Mouse (Mus musculus) hindbrain, postnatal 0 days (tissue): ENCODE results near the gene Dnase1l3. TPM values are rescaled to one million over a fixed set of nuclear protein-coding genes. Genes with fewer than 3 reads are reported as not detected.

Experiments used
- ATAC-seq: fragments of 200-750 bp; cut with Nextera tagmentation; 2 replicates; pipeline ENCODE4 v1.8.0; 2017; ENCODE audit warnings: mild to moderate bottlenecking, moderate TSS enrichment, moderate library complexity
- DNase-seq: peaks from one replicate; pipeline ENCODE4 v3.0.0-alpha.2; 2015; ENCODE audit warnings: low spot score
- H3K27ac ChIP-seq: fragments of 300-500 bp; sonication (generic); 2 replicates; pipeline ENCODE4 v1.5.1; 2014; ENCODE audit warnings: mild to moderate bottlenecking
- H3K27me3 ChIP-seq: fragments of 300-500 bp; sonication (generic); 2 replicates; pipeline ENCODE4 v1.6.1; 2014; ENCODE audit warnings: low read length, mixed read lengths; ENCODE audit not compliant: insufficient read depth
- H3K36me3 ChIP-seq: fragments of 300-500 bp; sonication (generic); 2 replicates; pipeline ENCODE4 v1.6.1; 2014; ENCODE audit warnings: low read length, mixed read lengths; ENCODE audit not compliant: insufficient read depth
- H3K4me1 ChIP-seq: fragments of 300-500 bp; sonication (generic); 2 replicates; pipeline ENCODE4 v1.6.1; 2014; ENCODE audit warnings: antibody characterized with exemption, low read length, mixed read lengths; ENCODE audit not compliant: insufficient read depth
- H3K4me2 ChIP-seq: fragments of 300-500 bp; sonication (generic); 2 replicates; pipeline ENCODE4 v1.6.1; 2014; ENCODE audit warnings: low read depth, mild to moderate bottlenecking, low read length, moderate library complexity, mixed read lengths
- H3K4me3 ChIP-seq: fragments of 300-500 bp; sonication (generic); 2 replicates; pipeline ENCODE4 v1.5.1; 2014; ENCODE audit warnings: low read length
- H3K9ac ChIP-seq: fragments of 300-500 bp; sonication (generic); replicated peaks from 2 replicates; pipeline ENCODE4 v1.6.1; 2014; ENCODE audit warnings: mild to moderate bottlenecking, low read length, moderate library complexity, mixed read lengths
- H3K9me3 ChIP-seq: fragments of 300-500 bp; sonication (generic); 2 replicates; pipeline ENCODE4 v1.6.1; 2016; ENCODE audit warnings: low read length, mixed read lengths
- CTCF ChIP-seq: IDR thresholded peaks from 2 replicates; pipeline ENCODE4 v1.5.1; 2016; ENCODE audit warnings: antibody characterized with exemption, control low read depth, low read depth
- WGBS: fragments of 180-500 bp; shearing (Covaris S2); extraction: QIAGEN DNeasy Blood & Tissue Kit; methylation state at CpG from one replicate; pipeline ENCODE4 v1.1.7; 2014; 5-methylcytosine and 5-hydroxymethylcytosine counted together
- polyA plus RNA-seq: library from polyadenylated mRNA; unstranded; fragments of >200 nt; fragmentation: Nextera tagmentation; extraction: Ambion mirVana; gene quantifications from 2 replicates; pipeline ENCODE4 v1.2.1, GENCODE M21; 2015
- total RNA-seq: library from RNA; depleted of rRNA; stranded (reverse); fragments of >200 nt; gene quantifications from 2 replicates; pipeline ENCODE4 v1.2.3, GENCODE M21; 2014

Gene Dnase1l3
- total and polyA plus RNA-seq, 2 experiments from 2014 or later: 0.09 TPM; not detected in 1

DNA sequence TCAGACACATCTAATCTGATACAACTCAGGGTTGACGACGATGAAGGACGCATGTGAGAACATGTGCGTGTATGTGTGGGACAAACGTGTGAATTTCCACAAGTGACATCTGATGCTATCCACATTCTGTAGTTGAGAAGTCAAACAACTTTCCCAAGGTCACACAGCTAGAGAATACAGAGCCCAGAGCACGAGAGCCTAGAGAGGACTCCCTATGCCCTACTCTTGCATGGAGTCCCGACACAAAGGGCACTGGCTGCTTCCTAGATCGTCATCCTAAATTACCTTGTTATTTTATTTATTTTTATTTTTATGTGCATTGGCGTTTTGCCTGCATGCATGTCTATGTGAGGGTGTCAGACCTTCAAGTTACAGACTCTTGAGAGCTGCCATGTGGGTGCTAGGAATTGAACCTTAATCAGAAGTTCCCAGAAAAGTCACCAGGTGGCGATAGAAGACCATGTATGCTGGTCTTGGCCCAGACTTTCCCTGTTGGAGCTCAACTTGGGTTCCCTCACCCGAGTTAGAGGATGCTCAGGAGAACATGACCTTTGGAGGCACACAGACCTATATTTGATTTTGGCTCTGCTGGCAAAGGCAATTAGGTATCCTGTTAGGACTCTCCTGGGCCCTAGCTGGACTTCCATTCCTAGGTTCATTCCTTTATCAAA lies 30.0 kb downstream of the Dnase1l3 start:
- ATAC-seq: peak; percentile 68
- Histone ChIP-seq H3K4me2 (no peak overlapping the region), H3K9ac (no peak overlapping the region), H3K27ac (no peak overlapping the region), H3K9me3 (no peaks in the 10 kb centered on the region), H3K27me3 (no peaks in the 10 kb centered on the region), H3K4me3 (no peak overlapping the region), H3K36me3 (no peaks in the 10 kb centered on the region), H3K4me1 (no peaks in the 10 kb centered on the region)
- 55% methylated on average over 11 of the region's 11 CpGs for WGBS
- DNase-seq: peak; percentile 91
- TF ChIP-seq CTCF: peak; percentile 92

DNA sequence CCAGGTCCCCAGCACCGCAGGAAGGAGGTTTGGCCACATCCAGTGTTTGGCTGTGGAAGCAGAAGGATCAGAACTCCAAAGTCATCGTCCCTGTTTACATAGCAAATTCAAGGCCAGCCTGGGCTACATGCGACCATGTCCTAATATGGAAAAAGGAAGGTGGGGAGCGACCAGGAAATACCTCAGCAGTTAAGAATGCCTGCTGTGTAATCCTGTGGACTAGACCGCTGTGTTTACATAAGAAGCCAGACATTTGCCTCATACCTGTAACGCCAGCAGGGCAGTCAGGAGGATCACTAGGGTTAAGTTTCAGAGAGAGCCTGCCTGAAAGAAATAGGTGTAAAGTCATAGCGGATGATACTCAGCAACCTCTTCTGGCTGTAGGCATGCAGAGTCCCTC lies 31.2 kb downstream of the Dnase1l3 start:
- TF ChIP-seq CTCF: no peak
- H3K4me1 ChIP-seq: no peaks in the 10 kb centered on the region
- no peak overlapping the region for H3K4me3 ChIP-seq
- H3K4me2 ChIP-seq: no peak overlapping the region
- H3K9ac ChIP-seq: no peak overlapping the region
- WGBS: 73% methylated on average over 7 of the region's 7 CpGs
- H3K27me3 ChIP-seq: no peaks in the 10 kb centered on the region
- DNase-seq: no peak
- H3K9me3 ChIP-seq: no peaks in the 10 kb centered on the region
- H3K27ac ChIP-seq: no peak overlapping the region
- ATAC-seq: no peak
- no peaks in the 10 kb centered on the region for H3K36me3 ChIP-seq

DNA sequence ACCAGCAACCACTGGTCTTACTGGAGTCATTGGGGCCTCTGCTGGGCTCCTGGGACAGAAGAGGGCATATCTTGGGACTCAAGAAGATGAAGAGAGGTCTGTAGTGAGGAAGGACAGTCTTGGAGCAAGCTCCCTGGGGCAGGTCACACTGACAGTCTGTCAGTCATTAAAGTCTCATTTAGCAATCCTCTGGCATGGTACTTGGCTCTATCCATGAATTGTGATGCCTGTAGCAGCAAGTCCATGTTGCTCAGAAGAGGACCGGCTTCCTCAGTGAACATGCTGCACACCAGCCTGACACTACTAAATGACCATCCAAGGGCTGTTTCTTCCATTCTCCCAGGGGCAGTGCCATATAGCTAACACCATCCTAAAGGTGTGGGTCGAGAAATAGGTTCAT lies 31.7 kb downstream of the Dnase1l3 start:
- TF ChIP-seq CTCF: no peak
- Histone ChIP-seq H3K9ac (no peak overlapping the region), H3K36me3 (no peaks in the 10 kb centered on the region), H3K4me2 (no peak overlapping the region), H3K4me1 (no peaks in the 10 kb centered on the region), H3K27ac (no peak overlapping the region), H3K9me3 (no peaks in the 10 kb centered on the region), H3K27me3 (no peaks in the 10 kb centered on the region), H3K4me3 (no peak overlapping the region)
- DNase-seq (no peak), ATAC-seq (no peak)
- WGBS: 85% methylated on average over 2 of the region's 2 CpGs

DNA sequence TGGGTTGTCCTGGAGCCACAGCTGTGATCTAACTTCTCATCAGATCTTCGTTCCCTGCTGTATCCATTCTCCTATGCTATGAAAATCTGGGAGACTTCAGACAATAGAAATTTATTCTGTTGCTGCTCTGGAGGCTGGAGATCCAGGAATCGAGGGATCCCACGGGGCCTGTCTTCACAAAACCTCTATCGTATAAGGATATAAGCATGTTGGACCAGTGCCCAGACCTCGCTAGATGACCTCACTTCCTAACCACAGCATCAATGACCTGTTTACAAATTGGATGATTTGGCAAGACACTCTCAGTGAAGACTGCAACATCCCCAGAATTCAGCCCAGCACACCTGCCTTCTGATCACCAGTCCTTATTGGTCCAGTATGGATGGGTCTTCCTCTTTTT lies 32.7 kb downstream of the Dnase1l3 start:
- Histone ChIP-seq H3K36me3 (no peaks in the 10 kb centered on the region), H3K9me3 (no peaks in the 10 kb centered on the region), H3K27me3 (no peaks in the 10 kb centered on the region), H3K27ac (no peak overlapping the region), H3K4me1 (no peaks in the 10 kb centered on the region), H3K4me3 (no peak overlapping the region), H3K9ac (no peak overlapping the region), H3K4me2 (no peak overlapping the region)
- whole genome bisulfite sequencing: 50% methylated on average over 5 of the region's 5 CpGs
- DNase-seq (peak; percentile 35), ATAC-seq (no peak)
- TF ChIP-seq CTCF: no peak

DNA sequence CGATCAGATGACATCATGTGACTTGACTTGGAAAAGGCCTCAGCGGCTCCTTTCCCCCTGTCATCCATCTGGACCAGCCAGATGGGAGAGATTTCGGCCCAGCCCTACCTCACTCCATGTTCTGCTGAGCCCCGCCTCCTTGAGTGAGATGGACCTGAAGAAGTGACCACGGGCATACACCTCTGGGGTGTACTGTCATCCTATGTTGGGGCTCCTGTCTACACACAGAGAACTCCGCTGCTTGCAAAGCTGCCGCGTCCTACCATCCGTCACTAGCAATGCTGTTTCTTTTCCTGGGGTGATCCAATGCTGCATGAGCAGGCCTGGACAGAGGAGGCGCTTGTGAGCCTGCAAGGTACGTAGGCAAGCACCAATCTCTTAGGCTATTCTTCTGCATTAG lies 33.8 kb downstream of the Dnase1l3 start:
- H3K9me3 ChIP-seq: no peaks in the 10 kb centered on the region
- H3K27ac ChIP-seq: no peak overlapping the region
- H3K36me3 ChIP-seq: no peaks in the 10 kb centered on the region
- H3K9ac ChIP-seq: no peak overlapping the region
- H3K27me3 ChIP-seq: no peaks in the 10 kb centered on the region
- H3K4me2 ChIP-seq: no peak overlapping the region
- TF ChIP-seq CTCF: peak; percentile 71
- WGBS: 54% methylated on average over 11 of the region's 11 CpGs
- ATAC-seq (peak; percentile 74), DNase-seq (peak; percentile 65)
- H3K4me3 ChIP-seq: no peak overlapping the region
- no peaks in the 10 kb centered on the region for H3K4me1 ChIP-seq

DNA sequence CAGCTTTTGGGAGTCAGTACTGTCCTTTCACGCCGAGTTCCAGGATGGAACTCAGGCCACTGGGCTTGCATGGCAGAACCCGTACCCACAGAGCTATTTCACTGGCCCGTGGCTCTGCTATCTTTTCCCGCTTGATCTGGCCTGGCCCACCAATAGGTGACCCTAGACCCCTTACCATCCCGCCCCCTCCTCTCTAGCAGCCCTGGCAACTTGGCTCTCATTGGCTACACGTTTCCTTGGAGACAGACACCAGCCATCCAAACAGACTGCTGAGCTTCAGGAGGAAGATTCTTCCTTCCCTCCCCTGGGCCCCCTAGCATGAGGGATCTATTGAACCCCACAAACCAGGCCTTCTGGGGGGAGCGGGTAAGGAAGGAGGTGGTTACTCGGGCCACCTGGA lies 37.3 kb downstream of the Dnase1l3 start, which contains the start of gene Gm45521:
TSS of gene Gm45521 (plus strand) at position 240 of the 400 bp plus-strand sequence.
- Histone ChIP-seq H3K27ac (no peak within 1 kb of the TSS), H3K27me3 (no peaks in the 10 kb centered on the region), H3K9ac (no peak within 1 kb of the TSS), H3K9me3 (no peaks in the 10 kb centered on the region), H3K36me3 (no peaks in the 10 kb centered on the region), H3K4me3 (no peak within 1 kb of the TSS), H3K4me1 (no peaks in the 10 kb centered on the region), H3K4me2 (no peak within 1 kb of the TSS)
- TF ChIP-seq CTCF: no peak
- 43% methylated on average over 9 of the region's 9 CpGs for WGBS
- ATAC-seq: peak; percentile 49
- peak; percentile 40 for DNase-seq

DNA sequence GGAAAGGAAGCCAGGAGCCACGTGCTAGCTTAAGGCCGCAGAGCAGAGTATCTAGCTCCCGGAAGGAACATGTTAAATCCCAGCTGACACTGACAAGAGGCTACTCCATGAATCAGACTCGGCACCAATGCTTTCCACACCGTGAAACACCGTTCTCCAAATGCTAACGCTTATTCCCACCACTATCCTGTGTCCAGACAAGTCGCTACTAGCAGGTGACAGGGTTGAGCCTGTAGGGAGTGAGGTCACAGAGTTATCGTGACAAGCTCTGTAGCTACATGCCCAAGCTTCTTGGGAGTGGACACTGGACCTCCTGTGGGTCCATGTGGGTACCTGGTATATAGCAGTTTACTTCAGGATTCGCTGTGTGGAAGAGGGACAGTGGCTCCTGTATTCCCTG lies 37.9 kb downstream of the Dnase1l3 start:
- H3K4me3 ChIP-seq: no peak overlapping the region
- H3K27me3 ChIP-seq: no peaks in the 10 kb centered on the region
- no peak for TF ChIP-seq CTCF
- no peaks in the 10 kb centered on the region for H3K36me3 ChIP-seq
- no peak overlapping the region for H3K9ac ChIP-seq
- ATAC-seq (no peak), DNase-seq (no peak)
- H3K27ac ChIP-seq: no peak overlapping the region
- 80% methylated on average over 10 of the region's 10 CpGs for WGBS
- H3K4me2 ChIP-seq: no peak overlapping the region
- H3K4me1 ChIP-seq: no peaks in the 10 kb centered on the region
- no peaks in the 10 kb centered on the region for H3K9me3 ChIP-seq
